Mouse (Mus musculus) CH12.LX (cell line): ENCODE results near the gene Pmepa1. TPM values are rescaled to one million over a fixed set of nuclear protein-coding genes. Genes with fewer than 3 reads are reported as not detected.

Experiments
- DNase-seq: peaks from one replicate; pipeline ENCODE4 v3.0.0-alpha.2; 2013; ENCODE audit errors: extremely low read depth
- H3K27ac ChIP-seq: 2 replicates; pipeline ENCODE4 v1.5.1; 2012; ENCODE audit warnings: low read depth, mild to moderate bottlenecking, control low read depth, moderate library complexity; ENCODE audit not compliant: insufficient read depth
- H3K27me3 ChIP-seq: replicated peaks from 2 replicates; pipeline ENCODE3; 2012; ENCODE audit warnings: inconsistent platforms
- H3K36me3 ChIP-seq, 2 experiments: replicated peaks in 1 of 2; 2 replicates each; pipeline versions ENCODE3 to v1.6.1; 2012; ENCODE audit warnings: inconsistent platforms in 1 of 2, low read length in 1 of 2, mild to moderate bottlenecking in 1 of 2, mixed read lengths in 1 of 2, moderate library complexity in 1 of 2; ENCODE audit not compliant: control insufficient read depth in 1 of 2, insufficient read depth in 1 of 2
- H3K4me1 ChIP-seq, 2 experiments: 2 replicates each; pipeline ENCODE4 v1.6.1; 2012; ENCODE audit warnings: inconsistent platforms in 1 of 2, moderate library complexity in 1 of 2; ENCODE audit not compliant: insufficient read depth in 2 of 2, control insufficient read depth in 1 of 2
- H3K4me2 ChIP-seq: 2 replicates; pipeline ENCODE4 v1.6.1; 2012; ENCODE audit warnings: low read depth, mild to moderate bottlenecking, control low read depth; ENCODE audit not compliant: poor library complexity, insufficient read depth, severe bottlenecking
- H3K4me3 ChIP-seq, 3 experiments: fragments of 150-350 bp in 1 of 3; sonication (generic) in 1 of 3; replicated peaks in 1 of 3; 2 replicates each; pipeline versions ENCODE3 to v1.5.1; 2011 to 2012; ENCODE audit warnings: low read depth in 2 of 3, low read length in 2 of 3, mild to moderate bottlenecking in 2 of 3, moderate library complexity in 2 of 3, control low read depth in 1 of 3, improper control_type of control experiment in 1 of 3, inconsistent platforms in 1 of 3, mixed read lengths in 1 of 3; ENCODE audit not compliant: poor library complexity in 1 of 3
- H3K79me2 ChIP-seq: replicated peaks from 2 replicates; pipeline ENCODE4 v1.6.1; 2012; ENCODE audit warnings: mild to moderate bottlenecking, moderate library complexity; ENCODE audit not compliant: control insufficient read depth, poor library complexity, insufficient read depth, severe bottlenecking; ENCODE audit errors: extremely low read depth
- H3K9ac ChIP-seq: 2 replicates; pipeline ENCODE4 v1.6.1; 2012; ENCODE audit warnings: low read depth, mild to moderate bottlenecking, control low read depth, moderate library complexity; ENCODE audit not compliant: insufficient read depth
- H3K9me3 ChIP-seq: replicated peaks from 2 replicates; pipeline ENCODE3; 2012; ENCODE audit warnings: low read length, inconsistent platforms, mixed read lengths
- CHD2 ChIP-seq: IDR thresholded peaks from 2 replicates; pipeline ENCODE4 v1.6.1; 2011; ENCODE audit warnings: low read length, improper control_type of control experiment
- E2F4 ChIP-seq: IDR thresholded peaks from 2 replicates; pipeline ENCODE4 v1.6.1; 2011; ENCODE audit warnings: low read depth, low read length, improper control_type of control experiment; ENCODE audit not compliant: insufficient replicate concordance
- ETS1 ChIP-seq: conservative IDR thresholded peaks from 2 replicates; pipeline ENCODE4 v1.6.1; 2012; ENCODE audit warnings: low read depth, mild to moderate bottlenecking, inconsistent platforms, low read length, improper control_type of control experiment, moderate library complexity
- IRF4 ChIP-seq: IDR thresholded peaks from 2 replicates; pipeline ENCODE4 v1.6.1; 2014; ENCODE audit warnings: low read depth, mild to moderate bottlenecking, inconsistent platforms, low read length, improper control_type of control experiment
- JUN ChIP-seq: IDR thresholded peaks from 2 replicates; pipeline ENCODE4 v1.6.1; 2011; ENCODE audit warnings: low read depth, mild to moderate bottlenecking, low read length, improper control_type of control experiment, moderate library complexity; ENCODE audit not compliant: insufficient read depth
- NELFE ChIP-seq: IDR thresholded peaks from 2 replicates; pipeline ENCODE4 v1.6.1; 2011; ENCODE audit warnings: low read depth, low read length, improper control_type of control experiment
- NRF1 ChIP-seq: IDR thresholded peaks from 2 replicates; pipeline ENCODE4 v1.6.1; 2014; ENCODE audit warnings: low read depth, mild to moderate bottlenecking, inconsistent platforms, low read length, improper control_type of control experiment, moderate library complexity
- POLR2AphosphoS2 ChIP-seq: IDR thresholded peaks from 2 replicates; pipeline ENCODE4 v1.6.1; 2011; ENCODE audit warnings: low read depth, low read length, improper control_type of control experiment
- SMC3 ChIP-seq: IDR thresholded peaks from 2 replicates; pipeline ENCODE4 v1.6.1; 2011; ENCODE audit warnings: low read depth, low read length, improper control_type of control experiment
- UBTF ChIP-seq: IDR thresholded peaks from 2 replicates; pipeline ENCODE4 v1.6.1; 2012; ENCODE audit warnings: low read depth, mild to moderate bottlenecking, inconsistent platforms, low read length, improper control_type of control experiment, moderate library complexity
- USF1 ChIP-seq: IDR thresholded peaks from 2 replicates; pipeline ENCODE4 v1.6.1; 2014; ENCODE audit warnings: low read depth, mild to moderate bottlenecking, inconsistent platforms, low read length, improper control_type of control experiment
- ZC3H11A ChIP-seq: IDR thresholded peaks from 2 replicates; pipeline ENCODE4 v1.6.1; 2012; ENCODE audit warnings: low read depth, mild to moderate bottlenecking, inconsistent platforms, low read length, improper control_type of control experiment
- ZKSCAN1 ChIP-seq: IDR thresholded peaks from 2 replicates; pipeline ENCODE4 v1.6.1; 2012; ENCODE audit warnings: low read depth, inconsistent platforms, low read length, improper control_type of control experiment, borderline replicate concordance
- ZNF384 ChIP-seq: IDR thresholded peaks from 2 replicates; pipeline ENCODE4 v1.6.1; 2012; ENCODE audit warnings: low read depth, low read length, improper control_type of control experiment, inconsistent platforms
- dilution Hi-C: fragments of 300-500 bp; cut with MboI; formaldehyde crosslinking; loops from 2 replicates; pipeline ENCODE4 v1.14.3; 2020; ENCODE audit warnings: low sequenced_read_pairs; ENCODE audit not compliant: extremely low pct_unique_long_range_greater_than_20kb, extremely low pct_ligation_motif_present
- in situ Hi-C: fragments of 300-500 bp; cut with MboI; formaldehyde crosslinking; loops from 3 replicates; pipeline ENCODE4 v1.14.3; 2019; ENCODE audit warnings: low sequenced_read_pairs, low pct_ligation_motif_present, low pct_unique_long_range_greater_than_20kb, mixed read lengths
- polyA plus RNA-seq: library from polyadenylated mRNA; unstranded; fragments of >175 nt; gene quantifications from 2 replicates; pipeline ENCODE4 v1.2.1, GENCODE M21; 2012; ENCODE audit warnings: low read depth; ENCODE audit not compliant: insufficient read length
- total RNA-seq, 2 experiments: library from RNA; depleted of rRNA; stranded (reverse); fragments of 300-350 nt in 1 of 2; fragments of >200 nt in 1 of 2; gene quantifications; 2 replicates each; pipeline ENCODE4 v1.2.3; 2012 to 2014

Gene Pmepa1
- total and polyA plus RNA-seq, 3 experiments: 1.6 to 11.8 (median 9.9) TPM

DNA sequence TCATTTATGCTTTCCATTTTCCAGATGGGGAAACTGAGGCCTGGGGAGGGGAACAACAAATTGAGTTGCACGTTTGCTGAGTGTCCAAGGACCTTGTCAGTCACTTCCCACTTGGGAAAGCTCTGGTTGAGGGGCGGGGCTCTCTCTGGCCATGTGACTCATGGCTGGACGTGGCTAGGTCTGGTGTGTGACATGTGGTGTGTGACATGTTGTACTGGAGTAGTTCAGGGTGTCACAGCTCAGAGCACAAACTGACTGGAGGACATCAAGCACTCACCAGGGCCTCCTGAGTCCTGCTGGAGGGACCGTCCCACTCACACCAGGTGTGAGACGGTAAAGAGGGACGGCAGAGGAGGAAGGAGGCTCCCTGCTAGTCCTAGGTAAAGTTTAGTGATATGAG, 91.1 kb downstream of the Pmepa1 start:
- peaks cover 5 to 41% of the 10 kb centered on the region in 2 experiments; a peak in 3 of 4 replicates for H3K4me1 ChIP-seq
- dilution Hi-C loops: no loop called here
- H3K9ac ChIP-seq: no peak overlapping the region
- H3K79me2 ChIP-seq: no peaks in the 10 kb centered on the region
- H3K4me3 ChIP-seq: no peak overlapping the region
- no peaks in the 10 kb centered on the region for H3K36me3 ChIP-seq
- no peak for TF ChIP-seq ZC3H11A
- peak; percentile 25 for TF ChIP-seq USF1
- peak; percentile 27 for DNase-seq
- peaks cover 68% of the 10 kb centered on the region for H3K27me3 ChIP-seq
- in situ Hi-C loops: loop anchor here (25.0 kb wide), 1 partner anchor 348 kb away; no protein-coding TSS in a partner anchor
- no peak overlapping the region for H3K4me2 ChIP-seq
- H3K27ac ChIP-seq: no peak overlapping the region
- no peaks in the 10 kb centered on the region for H3K9me3 ChIP-seq

DNA sequence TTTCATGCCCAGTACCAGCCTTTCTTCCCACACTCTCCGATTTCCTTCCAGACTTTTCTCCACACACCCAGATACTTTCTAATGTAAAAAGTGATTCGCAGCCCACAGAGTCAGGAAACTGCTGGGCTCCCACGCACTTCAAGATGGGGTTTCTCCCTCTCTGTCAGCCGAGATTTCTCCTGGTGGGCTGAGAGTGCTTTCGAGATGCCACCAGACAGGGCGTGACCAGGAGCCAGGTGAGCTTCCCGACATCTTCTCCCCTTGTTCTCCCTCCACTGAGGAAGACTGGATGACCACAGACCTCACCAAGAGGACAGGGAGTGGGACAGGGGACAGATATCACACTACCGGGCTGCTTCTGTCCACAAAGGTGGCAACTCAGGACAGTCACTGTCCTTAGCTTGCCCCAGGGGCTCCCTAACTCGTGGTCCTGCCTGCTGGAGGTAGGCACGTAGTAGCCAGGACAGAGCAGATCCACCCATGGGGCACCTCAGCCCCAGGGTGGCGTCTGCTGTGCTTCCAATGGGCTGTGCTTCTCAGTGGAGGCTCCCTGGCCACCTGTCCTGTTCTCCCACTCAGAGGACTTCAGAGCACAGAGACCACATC, 91.8 kb downstream of the Pmepa1 start:
- dilution Hi-C loops (no loop called here), in situ Hi-C loops (loop anchor here (5.0 to 25.0 kb wide), 2 partner anchors 77 to 347 kb away; no protein-coding TSS in a partner anchor)
- Histone ChIP-seq H3K4me1 (peaks cover 5 to 44% of the 10 kb centered on the region in 2 experiments; a peak in 3 of 4 replicates), H3K27ac (no peak overlapping the region), H3K4me2 (no peak overlapping the region), H3K9me3 (no peaks in the 10 kb centered on the region), H3K27me3 (peaks cover 73% of the 10 kb centered on the region), H3K36me3 (no peaks in the 10 kb centered on the region), H3K4me3 (no peak overlapping the region), H3K9ac (no peak overlapping the region), H3K79me2 (no peaks in the 10 kb centered on the region)
- no peak for DNase-seq
- TF ChIP-seq IRF4 (no peak), E2F4 (no peak), POLR2AphosphoS2 (no peak), JUN (no peak), ZNF384 (no peak), NRF1 (no peak), UBTF (no peak), ZKSCAN1 (no peak), ETS1 (no peak), CHD2 (no peak), NELFE (no peak), SMC3 (no peak)
